Mouse (Mus musculus) heart, postnatal 0 days (tissue): Measurements from ENCODE around the gene Coro1a. TPM values are rescaled to one million over a fixed set of nuclear protein-coding genes. Genes with fewer than 3 reads are reported as not detected.

Experiments
- ATAC-seq: fragments of 200-750 bp; cut with Nextera tagmentation; 2 replicates; pipeline ENCODE4 v1.8.0; 2017; ENCODE audit warnings: low read depth, moderate number of reproducible peaks, moderate library complexity; ENCODE audit not compliant: insufficient read depth
- DNase-seq: peaks from one replicate; pipeline ENCODE4 v3.0.0-alpha.2; 2016; ENCODE audit warnings: low spot score
- H3K27ac ChIP-seq: fragments of 300-500 bp; sonication (generic); 2 replicates; pipeline ENCODE4 v1.5.1; 2014; ENCODE audit warnings: low read depth, mild to moderate bottlenecking
- H3K27me3 ChIP-seq: fragments of 300-500 bp; sonication (generic); 2 replicates; pipeline ENCODE4 v1.6.1; 2014; ENCODE audit warnings: low read length, mixed read lengths; ENCODE audit not compliant: control insufficient read depth, insufficient read depth
- H3K36me3 ChIP-seq: fragments of 300-500 bp; sonication (generic); replicated peaks from 2 replicates; pipeline ENCODE4 v1.6.1; 2014; ENCODE audit warnings: low read length, mixed read lengths; ENCODE audit not compliant: control insufficient read depth, insufficient read depth
- H3K4me1 ChIP-seq: fragments of 300-500 bp; sonication (generic); 2 replicates; pipeline ENCODE4 v1.6.1; 2014; ENCODE audit warnings: antibody characterized with exemption; ENCODE audit not compliant: control insufficient read depth, insufficient read depth
- H3K4me2 ChIP-seq: fragments of 300-500 bp; sonication (generic); 2 replicates; pipeline ENCODE4 v1.6.1; 2014; ENCODE audit warnings: low read depth, mild to moderate bottlenecking, low read length, moderate library complexity
- H3K4me3 ChIP-seq: fragments of 300-500 bp; sonication (generic); 2 replicates; pipeline ENCODE4 v1.5.1; 2014; ENCODE audit warnings: low read depth, low read length
- H3K9ac ChIP-seq: fragments of 300-500 bp; sonication (generic); replicated peaks from 2 replicates; pipeline ENCODE4 v1.6.1; 2014; ENCODE audit warnings: low read depth, low read length, mixed read lengths
- H3K9me3 ChIP-seq: fragments of 300-500 bp; sonication (generic); replicated peaks from 2 replicates; pipeline ENCODE4 v1.6.1; 2016; ENCODE audit warnings: low read length; ENCODE audit not compliant: control insufficient read depth
- CTCF ChIP-seq: IDR thresholded peaks from 2 replicates; pipeline ENCODE4 v1.5.1; 2016; ENCODE audit warnings: antibody characterized with exemption, control low read depth, low read depth
- EP300 ChIP-seq: IDR thresholded peaks from 2 replicates; pipeline ENCODE4 v1.6.1; 2016; ENCODE audit warnings: antibody characterized with exemption, low read depth
- WGBS: fragments of 180-500 bp; shearing (Covaris S2); extraction: QIAGEN DNeasy Blood & Tissue Kit; methylation state at CpG from one replicate; pipeline ENCODE4 v1.1.7; 2014; 5-methylcytosine and 5-hydroxymethylcytosine counted together
- polyA plus RNA-seq: library from polyadenylated mRNA; unstranded; fragments of >200 nt; fragmentation: Nextera tagmentation; extraction: Ambion mirVana; gene quantifications from 2 replicates; pipeline ENCODE4 v1.2.1, GENCODE M21; 2015
- total RNA-seq: library from RNA; depleted of rRNA; stranded (reverse); fragments of >200 nt; gene quantifications from 2 replicates; pipeline ENCODE4 v1.2.3, GENCODE M21; 2014; ENCODE audit warnings: low replicate concordance

Coro1a gene
- total and polyA plus RNA-seq, 2 experiments from 2014 or later: 8.5 to 14.8 TPM

DNA sequence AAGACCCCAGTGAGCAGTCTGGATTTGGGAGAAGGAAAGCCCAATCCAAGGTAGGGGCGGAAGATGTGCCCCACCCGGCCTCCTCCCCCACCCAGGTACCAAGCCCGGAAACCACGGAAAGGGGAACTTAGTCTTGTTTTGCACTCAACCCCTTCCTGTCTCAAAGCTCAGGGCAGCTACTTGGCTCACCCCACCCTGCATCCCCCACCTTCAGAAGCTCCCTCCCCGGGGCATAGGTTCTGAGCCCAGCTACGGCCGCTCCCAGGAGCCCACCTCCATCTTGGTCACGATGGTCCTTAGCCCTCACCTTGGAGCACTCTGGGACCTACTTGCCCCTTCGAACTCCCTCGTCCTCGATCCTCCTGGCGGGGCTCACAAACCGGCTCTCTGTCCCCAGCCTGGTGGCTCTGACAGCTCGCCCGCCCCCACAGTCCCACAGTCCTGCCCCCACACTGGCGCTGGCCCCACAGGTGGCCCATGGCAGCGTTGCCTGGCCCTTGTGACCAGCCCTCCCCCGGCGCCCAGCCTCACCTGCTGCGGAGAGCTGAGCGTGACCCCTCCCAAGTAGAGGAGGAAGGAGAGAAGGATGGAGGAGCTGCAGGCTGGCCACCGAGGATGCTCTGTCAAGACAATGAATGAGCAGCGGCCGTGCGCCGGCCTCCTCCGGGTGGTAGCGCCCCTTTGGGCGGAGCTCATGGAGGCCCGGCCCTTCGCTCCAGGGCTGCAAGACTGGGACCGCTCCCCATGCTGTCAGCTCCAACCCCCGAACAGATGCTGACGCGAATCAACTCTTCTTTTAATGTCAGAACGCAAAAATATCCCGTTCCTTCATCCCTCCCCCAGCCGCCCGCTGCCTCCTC is 3.2 kb downstream of the Coro1a start:
- DNase-seq (peak; percentile 36), ATAC-seq (no peak)
- no peak overlapping the region; the same call in 1 of the 2 replicates for H3K9ac ChIP-seq
- peak overlapping the region; percentile 48 for H3K4me3 ChIP-seq
- peaks cover 9% of the 10 kb centered on the region; the same call in 1 of the 2 replicates for H3K4me1 ChIP-seq
- no peaks in the 10 kb centered on the region for H3K36me3 ChIP-seq
- 2% methylated on average over 39 of the region's 39 CpGs for WGBS
- peaks cover 38% of the 10 kb centered on the region for H3K27me3 ChIP-seq
- no peaks in the 10 kb centered on the region for H3K9me3 ChIP-seq
- TF ChIP-seq EP300 (no peak), CTCF (no peak)
- peak overlapping the region; percentile 51 for H3K4me2 ChIP-seq
- H3K27ac ChIP-seq: peak overlapping the region; percentile 26; the same call in 1 of the 2 replicates

- no peak for DNase-seq
- H3K27ac ChIP-seq: no peak overlapping the region; the same call in 1 of the 2 replicates
- ATAC-seq: no peak
- H3K36me3 ChIP-seq: no peaks in the 10 kb centered on the region
- peak overlapping the region; percentile 48 for H3K4me3 ChIP-seq
- H3K9ac ChIP-seq: no peak overlapping the region; the same call in 1 of the 2 replicates
- peaks cover 9% of the 10 kb centered on the region; the same call in 1 of the 2 replicates for H3K4me1 ChIP-seq
- H3K4me2 ChIP-seq: no peak overlapping the region
- H3K9me3 ChIP-seq: no peaks in the 10 kb centered on the region
- 13% methylated on average over 7 of the region's 7 CpGs for WGBS
- TF ChIP-seq EP300 (no peak), CTCF (no peak)
- H3K27me3 ChIP-seq: peaks cover 38% of the 10 kb centered on the region
Observed at GRCm38 (mm10) chr7:126703757-126704077, 3.9 kb downstream of the Coro1a start.

- H3K9ac ChIP-seq: no peak overlapping the region; the same call in 1 of the 2 replicates
- no peaks in the 10 kb centered on the region for H3K9me3 ChIP-seq
- peak overlapping the region; percentile 48; the same call in 1 of the 2 replicates for H3K4me3 ChIP-seq
- H3K4me1 ChIP-seq: peaks cover 9% of the 10 kb centered on the region; the same call in 1 of the 2 replicates
- no peak for DNase-seq
- H3K27ac ChIP-seq: peak overlapping the region; percentile 6; the same call in 1 of the 2 replicates
- no peak for ATAC-seq
- H3K27me3 ChIP-seq: peaks cover 38% of the 10 kb centered on the region
- H3K36me3 ChIP-seq: no peaks in the 10 kb centered on the region
- peak overlapping the region; percentile 30; the same call in 1 of the 2 replicates for H3K4me2 ChIP-seq
- 72% methylated on average over 12 of the region's 12 CpGs for WGBS
- no peak for TF ChIP-seq EP300
- no peak for TF ChIP-seq CTCF
Observed at GRCm38 (mm10) chr7:126702861-126703756, 4.5 kb downstream of the Coro1a start.

GRCm38 (mm10) chr7:126702358-126702757 is 5.2 kb downstream of the Coro1a start:
- peak overlapping the region; percentile 48; the same call in 1 of the 2 replicates for H3K4me3 ChIP-seq
- no peaks in the 10 kb centered on the region for H3K36me3 ChIP-seq
- WGBS: 60% methylated on average over 6 of the region's 6 CpGs
- H3K27me3 ChIP-seq: peaks cover 38% of the 10 kb centered on the region
- H3K27ac ChIP-seq: peak overlapping the region; percentile 28; the same call in 1 of the 2 replicates
- ATAC-seq (no peak), DNase-seq (no peak)
- peaks cover 9% of the 10 kb centered on the region; the same call in 1 of the 2 replicates for H3K4me1 ChIP-seq
- H3K4me2 ChIP-seq: peak overlapping the region; percentile 42; the same call in 1 of the 2 replicates
- no peak overlapping the region for H3K9ac ChIP-seq
- TF ChIP-seq CTCF (no peak), EP300 (no peak)
- H3K9me3 ChIP-seq: no peaks in the 10 kb centered on the region
